Mouse (Mus musculus): ENCODE data around the gene Bcas1. TPM values are rescaled to one million over a fixed set of nuclear protein-coding genes. Genes with fewer than 3 reads are reported as not detected.

The Bcas1 gene
- total and polyA plus RNA-seq, 3 experiments, result 0.55 TPM; not detected in 2

DNA sequence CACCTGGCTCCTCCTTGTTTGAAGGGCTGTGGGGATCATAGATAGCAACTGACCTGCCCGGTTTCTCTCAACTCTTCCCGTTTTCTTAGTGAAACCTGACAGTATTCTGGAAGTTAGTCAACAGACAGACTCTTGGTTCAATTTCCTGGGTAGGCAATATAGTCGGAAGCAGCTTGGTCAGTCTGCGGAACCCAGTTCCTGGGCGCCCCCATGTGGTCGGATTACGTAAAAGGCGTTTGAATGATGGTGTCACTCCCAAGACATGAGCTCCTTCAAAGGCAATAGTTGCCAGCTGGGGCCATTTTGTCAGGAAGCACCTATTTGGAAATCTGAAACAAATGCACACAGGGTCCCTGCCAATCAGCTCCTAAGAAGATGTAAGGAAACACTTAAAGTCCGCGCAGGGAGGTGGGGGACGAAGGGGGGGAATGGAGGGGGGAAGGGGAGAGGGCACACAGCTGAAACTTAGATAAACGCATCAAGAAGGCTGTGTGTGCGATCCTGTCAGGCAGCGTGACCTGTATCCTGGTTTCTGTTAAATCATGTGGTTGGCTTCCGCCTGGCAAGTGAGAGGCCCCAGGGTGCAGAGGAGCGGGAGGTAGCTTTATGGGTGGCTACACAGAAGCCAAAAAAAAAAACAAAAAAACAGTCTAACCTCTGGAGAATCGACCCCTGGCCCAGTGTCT, 84.4 kb downstream of the Bcas1 start:
- ATAC-seq (ENCODE audit: extremely low read depth, insufficient number of reproducible peaks, low FRiP score, poor library complexity, severe bottlenecking) (no peak), DNase-seq (ENCODE audit: low spot score) (no peak)
- Histone ChIP-seq H3K4me3 (ENCODE audit: low read depth, low read length) (no peak overlapping the region), H3K4me1 (ENCODE audit: insufficient read depth, low read depth, low read length) (no peaks in the 10 kb centered on the region), H3K27me3 (ENCODE audit: insufficient read depth, low read length) (no peaks in the 10 kb centered on the region), H3K9me3 (replicated peaks) (peaks cover 52% of the 10 kb centered on the region), H3K36me3 (replicated peaks) (no peaks in the 10 kb centered on the region)
- TF ChIP-seq POLR2AphosphoS5 (IDR thresholded peaks at IDR 0.05; ENCODE audit: insufficient replicate concordance, low read depth, low read length) (no peak), TAL1 (conservative IDR thresholded peaks at IDR 0.05; ENCODE audit: low read depth, low read length) (no peak)

DNA sequence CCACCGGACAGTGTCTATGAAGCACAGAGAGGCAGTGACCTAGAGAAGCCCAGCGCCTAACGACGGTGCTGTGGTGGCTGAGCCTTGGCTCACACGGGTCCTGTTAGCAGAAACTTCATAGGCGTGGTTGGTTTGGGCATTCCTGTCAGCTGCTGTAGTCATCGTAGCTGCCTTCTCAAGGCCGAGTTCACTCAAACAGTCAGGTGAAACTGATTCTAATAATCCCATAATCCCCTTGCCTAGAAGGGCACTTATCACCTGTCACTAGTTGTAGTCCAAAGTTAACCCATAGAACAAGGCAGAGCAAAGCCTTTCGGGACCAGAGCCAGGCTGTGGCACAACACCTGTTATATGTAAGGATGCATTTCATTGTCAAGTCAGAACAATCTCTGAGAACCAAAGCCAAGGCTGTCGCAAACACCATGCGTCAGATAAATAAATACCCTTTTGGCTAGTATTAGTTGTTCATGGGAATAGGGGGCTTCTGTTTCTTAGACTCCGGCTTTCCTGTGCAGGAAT, 85.3 kb downstream of the Bcas1 start:
- ATAC-seq (ENCODE audit: extremely low read depth, insufficient number of reproducible peaks, low FRiP score, poor library complexity, severe bottlenecking) (no peak), DNase-seq (ENCODE audit: low spot score) (no peak)
- H3K9me3 ChIP-seq (replicated peaks), result peaks cover 56% of the 10 kb centered on the region
- TF ChIP-seq CTCF (IDR thresholded peaks at IDR 0.05; ENCODE audit: low read depth, low read length) (no peak), GATA1 (IDR thresholded peaks at IDR 0.05; ENCODE audit: borderline replicate concordance, low read length) (no peak), TAL1 (conservative IDR thresholded peaks at IDR 0.05; ENCODE audit: low read depth, low read length) (no peak), POLR2AphosphoS5 (IDR thresholded peaks at IDR 0.05; ENCODE audit: insufficient replicate concordance, low read depth, low read length) (no peak), GATA2 (IDR thresholded peaks at IDR 0.05; ENCODE audit: borderline replicate concordance, low read depth, low read length) (no peak)
- H3K4me1 ChIP-seq (ENCODE audit: insufficient read depth, low read depth, low read length), result no peaks in the 10 kb centered on the region
- H3K4me3 ChIP-seq (ENCODE audit: low read depth, low read length), result no peak overlapping the region; the same call in 1 of the 2 replicates
- H3K36me3 ChIP-seq (replicated peaks), result no peaks in the 10 kb centered on the region
- no peaks in the 10 kb centered on the region for H3K27me3 ChIP-seq (ENCODE audit: insufficient read depth, low read length)

DNA sequence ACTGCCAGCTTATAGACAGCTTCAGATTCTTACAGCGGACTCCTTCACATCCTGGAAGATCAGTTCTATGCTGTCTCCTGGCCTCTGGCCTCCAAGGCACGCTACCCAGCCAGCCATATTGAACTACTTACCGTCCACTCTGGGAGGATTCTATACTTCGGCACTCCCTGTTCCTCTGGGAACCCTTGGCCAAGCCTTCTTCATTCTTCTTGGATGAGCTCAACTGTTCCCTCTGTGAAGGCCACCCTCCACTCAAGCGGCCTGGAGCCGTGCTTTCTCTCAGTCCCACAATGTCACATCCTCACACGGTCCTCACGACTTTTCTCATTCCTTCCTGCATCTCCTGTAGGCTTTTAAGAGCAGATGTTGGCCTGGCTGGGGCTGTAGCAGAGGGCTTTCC, 86.5 kb downstream of the Bcas1 start:
- Histone ChIP-seq H3K27me3 (ENCODE audit: insufficient read depth, low read length) (no peaks in the 10 kb centered on the region), H3K9me3 (replicated peaks) (peaks cover 63% of the 10 kb centered on the region), H3K36me3 (replicated peaks) (no peaks in the 10 kb centered on the region), H3K4me3 (ENCODE audit: low read depth, low read length) (no peak overlapping the region), H3K4me1 (ENCODE audit: insufficient read depth, low read depth, low read length) (no peaks in the 10 kb centered on the region)
- ATAC-seq (ENCODE audit: extremely low read depth, insufficient number of reproducible peaks, low FRiP score, poor library complexity, severe bottlenecking), result no peak
- no peak for TF ChIP-seq CTCF (IDR thresholded peaks at IDR 0.05; ENCODE audit: low read depth, low read length)
- TF ChIP-seq GATA1 (IDR thresholded peaks at IDR 0.05; ENCODE audit: borderline replicate concordance, low read length), result no peak
- no peak for TF ChIP-seq TAL1 (conservative IDR thresholded peaks at IDR 0.05; ENCODE audit: low read depth, low read length)
- no peak for DNase-seq (ENCODE audit: low spot score)

DNA sequence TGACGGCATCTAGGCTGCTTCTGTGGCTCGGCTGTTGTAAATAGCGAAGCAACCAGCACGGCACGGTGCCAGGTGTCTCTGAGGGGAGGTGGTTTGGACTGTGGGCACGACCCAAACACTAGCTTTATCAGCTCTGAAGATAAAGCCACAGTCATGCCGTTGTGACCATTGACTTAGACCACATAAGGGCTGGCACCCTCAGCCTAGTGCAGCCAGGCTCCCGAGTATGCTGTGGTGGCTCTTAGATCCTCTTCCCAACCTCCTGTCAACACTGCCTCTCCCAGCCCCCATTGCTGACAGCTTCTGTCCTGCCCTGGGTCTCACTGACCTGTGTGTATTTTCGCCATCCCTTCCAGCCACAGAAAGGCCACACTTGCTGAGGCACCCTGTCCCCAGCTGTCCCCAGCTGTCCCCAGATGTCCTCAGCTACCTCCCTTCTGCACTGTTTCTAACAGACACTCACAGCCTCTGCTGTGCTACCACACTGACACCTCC, 91.3 kb downstream of the Bcas1 start:
- TF ChIP-seq GATA1 (IDR thresholded peaks at IDR 0.05; ENCODE audit: borderline replicate concordance, low read length) (no peak), POLR2AphosphoS5 (IDR thresholded peaks at IDR 0.05; ENCODE audit: insufficient replicate concordance, low read depth, low read length) (no peak), TAL1 (conservative IDR thresholded peaks at IDR 0.05; ENCODE audit: low read depth, low read length) (no peak), GATA2 (IDR thresholded peaks at IDR 0.05; ENCODE audit: borderline replicate concordance, low read depth, low read length) (no peak), CTCF (IDR thresholded peaks at IDR 0.05; ENCODE audit: low read depth, low read length) (no peak)
- no peaks in the 10 kb centered on the region for H3K4me1 ChIP-seq (ENCODE audit: insufficient read depth, low read depth, low read length)
- ATAC-seq (ENCODE audit: extremely low read depth, insufficient number of reproducible peaks, low FRiP score, poor library complexity, severe bottlenecking), result no peak
- DNase-seq (ENCODE audit: low spot score), result no peak
- no peaks in the 10 kb centered on the region for H3K36me3 ChIP-seq (replicated peaks)
- H3K4me3 ChIP-seq (ENCODE audit: low read depth, low read length), result no peak overlapping the region
- no peaks in the 10 kb centered on the region for H3K27me3 ChIP-seq (ENCODE audit: insufficient read depth, low read length)
- H3K9me3 ChIP-seq (replicated peaks), result peaks cover 58% of the 10 kb centered on the region

DNA sequence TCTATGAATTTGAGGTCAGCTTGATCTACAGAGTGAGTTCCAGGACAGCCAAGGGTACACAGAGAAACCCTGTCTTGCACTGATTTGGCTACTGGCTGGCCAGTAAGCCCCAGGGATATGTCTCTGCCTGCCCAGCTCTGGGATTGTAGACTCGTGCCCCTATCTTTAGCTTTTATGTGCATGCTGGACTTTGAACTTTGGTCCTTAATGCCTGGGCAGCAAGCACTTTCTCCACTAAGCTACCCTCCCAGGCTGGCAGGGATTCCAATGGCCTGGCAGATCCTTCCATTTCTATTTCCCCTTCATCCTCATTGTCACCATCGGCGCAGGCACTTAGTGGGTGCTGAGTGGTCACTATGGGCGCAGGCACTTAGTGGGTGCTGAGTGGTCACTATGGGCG, 92.5 kb downstream of the Bcas1 start:
- H3K9me3 ChIP-seq (replicated peaks), result peaks cover 64% of the 10 kb centered on the region
- H3K4me3 ChIP-seq (ENCODE audit: low read depth, low read length), result no peak overlapping the region
- no peak for DNase-seq (ENCODE audit: low spot score)
- no peak for ATAC-seq (ENCODE audit: extremely low read depth, insufficient number of reproducible peaks, low FRiP score, poor library complexity, severe bottlenecking)
- no peaks in the 10 kb centered on the region for H3K4me1 ChIP-seq (ENCODE audit: insufficient read depth, low read depth, low read length)
- no peaks in the 10 kb centered on the region for H3K36me3 ChIP-seq (replicated peaks)
- H3K27me3 ChIP-seq (ENCODE audit: insufficient read depth, low read length), result no peaks in the 10 kb centered on the region
- no peak for TF ChIP-seq GATA1 (IDR thresholded peaks at IDR 0.05; ENCODE audit: borderline replicate concordance, low read length)
- TF ChIP-seq POLR2AphosphoS5 (IDR thresholded peaks at IDR 0.05; ENCODE audit: insufficient replicate concordance, low read depth, low read length), result no peak
- TF ChIP-seq TAL1 (conservative IDR thresholded peaks at IDR 0.05; ENCODE audit: low read depth, low read length), result no peak
- TF ChIP-seq GATA2 (IDR thresholded peaks at IDR 0.05; ENCODE audit: borderline replicate concordance, low read depth, low read length), result no peak
- no peak for TF ChIP-seq CTCF (IDR thresholded peaks at IDR 0.05; ENCODE audit: low read depth, low read length)

DNA sequence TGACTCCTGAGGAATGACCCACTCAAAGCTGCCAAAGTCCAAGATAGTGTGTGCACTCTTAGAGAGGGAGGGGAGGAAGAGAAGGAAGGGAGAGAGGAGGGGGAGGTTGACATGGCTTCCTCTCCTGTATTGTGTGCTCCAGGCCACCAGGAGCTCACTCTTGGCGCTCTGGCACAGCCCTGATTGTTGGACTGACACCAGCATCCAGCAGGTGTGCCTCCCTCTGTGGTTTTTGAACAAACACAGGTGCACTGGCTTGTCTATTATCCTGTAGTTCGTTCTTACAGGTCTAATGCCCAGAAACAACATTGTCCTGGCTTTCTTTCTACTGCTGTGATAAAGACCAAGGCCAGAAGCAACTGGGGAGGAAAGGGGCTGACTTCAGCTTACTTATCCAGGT, 95.8 kb downstream of the Bcas1 start:
- Histone ChIP-seq H3K27me3 (ENCODE audit: insufficient read depth, low read length) (no peaks in the 10 kb centered on the region), H3K36me3 (replicated peaks) (no peaks in the 10 kb centered on the region), H3K4me3 (ENCODE audit: low read depth, low read length) (no peak overlapping the region), H3K4me1 (ENCODE audit: insufficient read depth, low read depth, low read length) (no peaks in the 10 kb centered on the region), H3K9me3 (replicated peaks) (peaks cover 75% of the 10 kb centered on the region)
- no peak for DNase-seq (ENCODE audit: low spot score)
- TF ChIP-seq CTCF (IDR thresholded peaks at IDR 0.05; ENCODE audit: low read depth, low read length), result no peak
- TF ChIP-seq GATA1 (IDR thresholded peaks at IDR 0.05; ENCODE audit: borderline replicate concordance, low read length), result no peak
- no peak for TF ChIP-seq POLR2AphosphoS5 (IDR thresholded peaks at IDR 0.05; ENCODE audit: insufficient replicate concordance, low read depth, low read length)
- TF ChIP-seq TAL1 (conservative IDR thresholded peaks at IDR 0.05; ENCODE audit: low read depth, low read length), result no peak
- no peak for TF ChIP-seq GATA2 (IDR thresholded peaks at IDR 0.05; ENCODE audit: borderline replicate concordance, low read depth, low read length)
- ATAC-seq (ENCODE audit: extremely low read depth, insufficient number of reproducible peaks, low FRiP score, poor library complexity, severe bottlenecking), result no peak

Data from G1E (cell line).